Mouse (Mus musculus) megakaryocyte, adult 5-6 weeks (primary cell): ENCODE results near the gene Trim16. TPM values are rescaled to one million over a fixed set of nuclear protein-coding genes. Genes with fewer than 3 reads are reported as not detected.

ENCODE experiments used
- ATAC-seq: 2 replicates; pipeline ENCODE4 v1.8.0; 2016; ENCODE audit warnings: mild to moderate bottlenecking, inconsistent platforms; ENCODE audit not compliant: poor library complexity, severe bottlenecking
- total RNA-seq, 2 experiments: library from RNA; stranded (forward) in 1 of 2; stranded (reverse) in 1 of 2; fragments of 153-499, 151-499 nt in 1 of 2; fragments of 221-1000, 200-1000 nt in 1 of 2; gene quantifications; 2 replicates each; pipeline versions ENCODE4 v1.2.3 to v1.2.4; 2015 to 2017

Gene Trim16
- total RNA-seq, 2 experiments from 2014 or later: 21.4 to 25.5 TPM

- no peak for ATAC-seq
Observed at GRCm38 (mm10) chr11:62827911-62828310, 7.9 kb downstream of the Trim16 start.

DNA sequence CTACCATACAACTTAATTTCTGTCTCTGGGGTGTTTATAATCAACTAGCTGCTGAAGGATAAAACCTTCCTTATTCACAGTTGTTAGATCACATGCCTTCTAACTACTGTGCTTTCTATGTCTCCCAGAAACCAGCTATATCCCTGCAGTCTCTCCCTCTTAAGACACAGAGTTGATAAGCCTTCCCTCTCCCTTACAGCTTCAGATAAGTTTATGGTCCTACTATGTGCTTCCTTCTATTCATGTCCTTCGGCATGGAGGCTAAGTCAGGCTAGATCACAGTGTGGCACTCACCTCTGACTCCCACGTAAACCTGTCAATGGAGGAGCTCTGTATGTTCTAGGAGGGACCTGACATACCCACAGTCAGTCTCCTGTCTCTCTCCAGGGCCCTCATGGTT lies 10.4 kb downstream of the Trim16 start:
- no peak for ATAC-seq

- no peak for ATAC-seq
Observed at GRCm38 (mm10) chr11:62831906-62832305, 11.9 kb downstream of the Trim16 start.

DNA sequence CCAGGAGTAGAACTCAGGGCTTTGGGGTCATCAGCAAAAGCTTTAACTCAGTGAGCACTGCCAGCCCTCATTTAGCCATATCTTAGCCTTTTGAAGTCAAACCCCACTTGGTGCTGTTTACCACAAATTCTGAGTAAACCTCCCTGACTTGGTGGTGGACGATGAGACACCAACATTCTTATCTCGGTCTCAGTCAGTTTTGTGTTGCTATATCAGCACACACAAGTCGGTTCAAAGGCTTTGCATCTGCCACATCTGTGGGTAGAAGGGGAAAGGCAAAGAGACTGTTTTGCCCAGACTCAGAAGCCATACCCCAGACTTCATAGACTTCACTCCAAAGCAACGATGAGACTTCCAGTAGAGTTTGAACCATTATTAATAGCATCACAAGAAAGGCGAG lies 24.5 kb downstream of the Trim16 start:
- ATAC-seq: no peak

DNA sequence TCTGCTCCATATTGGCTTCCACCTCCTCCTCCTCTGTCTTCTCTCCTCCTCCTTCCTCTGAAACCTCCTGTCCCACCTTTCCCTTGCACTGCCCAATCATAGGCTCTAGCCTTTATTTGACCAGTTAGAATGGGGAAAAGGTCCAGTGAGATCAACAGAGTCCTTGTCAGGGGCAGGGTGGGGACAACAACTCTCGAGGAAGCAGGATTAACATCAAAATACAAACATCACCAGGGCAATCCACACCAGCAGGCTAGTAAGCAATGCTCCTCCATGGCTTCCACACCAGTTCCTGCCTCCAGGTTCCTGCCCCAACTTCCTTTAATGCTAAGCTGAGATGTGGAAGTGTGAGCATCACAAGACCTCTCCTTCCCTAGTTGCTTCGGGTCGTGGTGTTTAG lies 25.7 kb downstream of the Trim16 start:
- no peak for ATAC-seq

- ATAC-seq: peak; percentile 75
Observed at GRCm38 (mm10) chr11:62846961-62847654, 27.1 kb downstream of the Trim16 start, which contains the start of gene Fbxw10. Gene Fbxw10 (plus strand): TSS chr11:62847069.

GRCm38 (mm10) chr11:62847655-62848191 lies 27.7 kb downstream of the Trim16 start:
- ATAC-seq: peak; percentile 76

DNA sequence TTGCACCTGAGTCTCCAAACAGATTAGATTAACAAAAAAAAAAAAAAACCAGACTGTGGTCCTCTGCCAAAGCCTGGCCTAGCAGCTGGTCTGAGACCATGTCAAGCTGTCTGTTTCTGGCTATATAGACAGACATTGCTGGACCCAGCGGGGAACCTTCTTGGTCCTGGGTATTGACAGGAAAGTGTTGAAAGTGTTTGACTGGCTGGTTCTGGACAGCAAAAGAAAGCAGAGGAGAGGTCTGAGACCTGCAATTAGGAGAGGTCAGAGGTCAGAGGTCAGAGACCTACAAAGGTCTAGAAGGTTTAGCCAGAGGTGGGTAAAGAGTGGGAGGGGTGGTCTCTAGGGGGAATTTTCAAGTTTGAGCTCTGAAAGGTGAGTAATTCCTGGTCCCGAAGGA lies 28.3 kb downstream of the Trim16 start:
- no peak for ATAC-seq

DNA sequence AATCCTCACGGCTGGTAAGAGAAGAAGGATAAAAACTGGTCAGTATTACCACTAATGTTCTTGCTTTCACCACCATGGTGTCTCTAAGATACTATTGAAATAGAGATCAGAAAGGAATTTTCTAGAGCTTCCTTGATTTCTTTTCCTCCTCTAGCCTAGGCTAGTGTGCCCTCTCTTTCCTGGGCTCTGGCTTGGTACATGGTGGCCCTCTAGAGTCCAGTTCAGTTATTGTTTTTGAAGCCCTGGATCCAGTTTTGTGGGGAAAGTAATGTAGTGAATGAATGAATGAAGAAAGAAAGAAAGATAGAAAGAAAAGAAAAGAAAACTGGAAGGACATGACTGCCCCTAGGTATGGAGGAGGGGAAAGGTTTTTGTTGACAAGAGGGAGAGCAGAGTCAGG lies 31.2 kb downstream of the Trim16 start:
- no peak for ATAC-seq

DNA sequence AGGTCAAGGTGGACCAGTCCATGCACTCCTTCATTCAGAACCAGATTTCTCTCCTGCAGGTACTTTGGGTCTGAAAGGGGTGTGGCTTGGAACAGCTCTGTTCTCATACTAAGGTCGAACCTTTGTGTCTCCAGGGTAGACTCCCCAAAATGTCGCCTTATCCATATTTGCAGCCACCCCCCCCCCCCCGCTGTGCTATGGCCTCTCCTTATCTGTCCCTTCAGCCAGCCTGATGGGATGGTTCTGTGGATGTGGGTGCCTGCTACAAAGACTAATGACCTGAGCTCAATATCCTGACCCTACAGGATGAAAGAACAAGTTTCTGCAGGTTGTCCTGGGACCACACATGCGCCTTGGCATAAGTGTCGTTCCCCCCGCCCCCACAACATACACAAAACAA lies 33.3 kb downstream of the Trim16 start:
- no peak for ATAC-seq

DNA sequence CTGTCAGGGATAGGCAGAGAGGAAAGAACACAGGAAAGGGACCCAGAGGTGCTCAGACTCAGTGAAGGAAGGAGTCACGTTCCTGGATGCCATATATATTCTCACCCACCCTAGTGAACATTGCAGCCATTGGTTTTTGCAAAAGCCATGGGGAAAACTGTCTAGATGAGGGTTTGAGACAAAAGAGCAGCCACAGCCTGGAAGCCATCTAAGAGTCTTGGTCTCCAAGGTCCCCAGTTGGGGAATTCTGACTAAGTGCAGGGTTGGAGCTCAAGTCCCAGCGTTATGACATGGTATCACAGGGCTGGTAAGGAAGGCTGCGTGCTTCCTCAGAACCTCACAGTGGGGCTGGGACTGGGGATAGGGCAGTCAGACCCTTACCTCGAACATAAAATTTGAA lies 45.5 kb downstream of the Trim16 start:
- no peak for ATAC-seq

DNA sequence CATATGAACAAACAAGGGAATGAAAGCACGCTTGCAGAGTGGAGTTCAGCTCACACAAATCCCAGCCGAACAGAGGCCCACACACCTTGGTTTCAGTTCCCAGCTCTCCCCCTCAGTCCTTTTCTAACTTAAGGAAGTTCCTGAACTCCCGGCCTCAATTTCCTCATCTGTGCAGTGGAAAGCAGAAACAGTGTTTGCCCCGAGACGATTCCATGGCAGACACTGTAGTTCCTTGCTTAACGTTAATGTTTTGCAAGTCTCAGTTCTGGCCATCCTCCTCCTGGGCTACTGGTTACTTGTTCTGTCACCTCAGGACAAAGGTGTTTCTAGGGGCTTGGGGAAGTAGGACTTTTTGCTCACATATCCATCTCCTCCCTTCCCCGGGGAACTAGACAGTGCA lies 46.7 kb downstream of the Trim16 start:
- ATAC-seq: peak; percentile 70

- ATAC-seq: no peak
Observed at GRCm38 (mm10) chr11:62869201-62869600, 49.2 kb downstream of the Trim16 start.

GRCm38 (mm10) chr11:62869715-62870371 lies 49.8 kb downstream of the Trim16 start:
- no peak for ATAC-seq

DNA sequence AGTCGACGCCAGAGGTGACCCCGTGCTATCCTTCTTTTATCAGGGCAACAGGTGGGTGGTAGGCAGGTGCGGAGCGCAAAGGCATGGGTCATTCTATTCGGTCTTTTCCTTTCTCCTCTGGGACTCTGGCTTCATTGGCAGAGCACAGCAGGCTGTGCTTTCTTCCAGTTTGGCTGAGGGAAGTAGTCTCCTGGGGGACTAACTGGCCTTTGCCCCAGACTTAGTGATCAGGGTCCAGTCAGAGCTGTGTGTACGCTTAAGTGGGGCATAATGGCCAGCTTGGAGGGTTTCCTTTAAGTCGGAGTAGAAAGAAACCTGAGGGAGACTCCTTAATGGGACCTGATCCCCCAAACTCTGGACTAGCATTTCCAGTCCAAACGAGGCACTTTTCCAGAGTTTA lies 53.4 kb downstream of the Trim16 start:
- ATAC-seq: no peak

- ATAC-seq: no peak
Observed at GRCm38 (mm10) chr11:62875696-62876095, 55.7 kb downstream of the Trim16 start.

- ATAC-seq: no peak
Observed at GRCm38 (mm10) chr11:62876445-62876844, 56.4 kb downstream of the Trim16 start.

DNA sequence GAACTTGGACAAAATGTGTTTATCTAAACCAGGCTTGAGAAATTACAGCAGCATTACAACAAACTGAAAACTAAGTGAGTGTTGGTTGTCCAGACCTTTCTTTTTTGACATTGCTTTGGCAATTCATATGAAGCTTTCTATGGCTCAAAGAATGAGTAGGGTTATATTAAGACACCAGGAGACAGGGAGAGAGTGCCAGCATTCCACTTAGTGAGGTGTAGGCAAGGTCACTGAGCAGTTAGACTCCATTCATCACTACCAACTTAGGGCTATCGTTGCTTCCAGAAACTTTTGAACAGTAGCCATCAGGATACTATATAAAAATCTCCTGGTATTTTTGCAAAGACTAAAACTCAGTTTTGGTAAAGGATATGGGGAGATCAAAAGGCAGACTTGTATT lies 57.4 kb downstream of the Trim16 start:
- ATAC-seq: no peak

DNA sequence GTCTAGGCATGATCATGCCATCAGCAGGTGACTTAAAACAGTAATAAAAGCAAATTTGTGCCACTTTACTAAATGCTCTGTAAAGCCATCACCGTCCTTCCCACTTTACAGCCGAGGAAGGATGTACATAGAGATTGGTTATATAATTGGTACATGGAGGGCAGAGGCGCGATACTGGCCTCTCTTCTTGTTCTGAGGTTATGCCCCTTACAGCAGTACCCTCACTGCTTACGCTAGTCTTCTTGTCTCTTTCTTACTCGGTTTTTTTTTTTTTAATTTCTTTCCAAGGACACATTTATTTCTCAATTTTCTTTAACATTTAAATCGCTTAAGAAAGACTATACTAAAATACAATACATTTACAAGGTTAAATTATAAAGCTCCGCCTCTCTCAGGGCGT lies 58.7 kb downstream of the Trim16 start:
- no peak for ATAC-seq

DNA sequence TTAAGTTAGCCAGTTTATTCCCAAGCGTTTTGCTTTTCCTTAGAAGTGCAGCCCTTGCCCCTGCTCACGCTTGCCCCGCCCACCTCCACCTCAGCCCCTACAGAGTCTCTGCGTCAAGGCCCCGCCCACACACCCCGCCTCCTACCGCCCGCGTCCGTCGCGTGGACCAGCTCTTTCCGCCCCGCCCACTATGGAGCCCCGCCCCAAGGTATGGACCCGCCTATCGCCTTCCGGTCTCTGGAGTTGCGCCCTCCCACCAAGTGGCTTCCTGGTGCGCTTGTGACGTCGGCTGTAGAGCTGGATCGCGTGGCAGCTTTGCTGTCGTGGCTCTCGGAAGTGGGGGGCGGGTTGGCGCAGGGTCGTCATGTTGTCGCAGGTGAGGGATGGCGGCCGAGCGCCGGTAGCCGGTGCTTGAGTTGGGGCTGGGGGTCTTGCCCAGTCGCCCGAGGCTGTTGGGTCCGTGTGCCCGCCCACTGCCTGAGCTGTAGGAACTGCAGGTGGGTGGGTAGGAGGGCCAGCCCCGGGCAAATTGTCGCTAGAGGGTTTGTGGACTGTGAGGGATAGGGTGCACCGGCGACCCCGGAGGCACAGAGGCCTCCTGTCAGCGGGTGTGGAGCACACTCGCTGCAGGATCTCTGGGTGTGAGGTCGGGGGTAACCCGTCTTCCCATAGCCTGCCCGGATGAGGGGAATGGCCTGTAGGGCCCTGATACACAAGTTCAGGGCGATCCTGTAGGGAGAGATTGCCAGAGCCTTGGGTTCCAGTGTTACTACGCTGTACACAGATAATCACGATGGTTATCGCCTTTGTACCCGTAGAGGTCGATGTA lies 59.4 kb downstream of the Trim16 start, which contains the start of gene Tvp23b:
Tvp23b (plus strand) TSS at position 236 of the 829 bp plus-strand sequence.
- peak; percentile 96 for ATAC-seq

DNA sequence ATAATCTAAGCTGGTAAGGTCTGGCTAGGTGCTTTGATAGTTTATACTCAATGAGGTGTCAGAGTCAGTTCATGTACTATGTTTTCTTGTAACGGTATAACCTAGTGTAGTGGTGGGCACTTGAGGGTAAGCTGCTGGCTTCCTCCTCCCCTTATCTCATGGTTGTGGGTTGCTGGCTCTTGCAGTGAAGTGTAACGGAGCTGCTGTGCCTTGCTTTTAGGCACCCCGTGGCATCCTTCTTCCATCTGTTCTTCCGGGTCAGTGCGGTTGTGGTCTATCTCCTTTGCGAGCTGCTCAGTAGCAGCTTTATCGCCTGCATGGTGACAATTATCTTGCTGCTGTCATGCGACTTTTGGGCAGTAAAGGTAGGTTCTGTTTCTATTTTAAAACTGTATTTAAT lies 63.4 kb downstream of the Trim16 start:
- ATAC-seq: no peak
